ENCODE assay signal across 9 mouse cellular contexts in genomic region chr8:76902205-76903078, GRCm38 (mm10). TPM values are rescaled to one million over a fixed set of nuclear protein-coding genes. Genes with fewer than 3 reads are reported as not detected.
DNase-seq lines count a peak whose midpoint lies in the region; ATAC-seq and TF ChIP-seq lines count a peak whose summit lies in the region.
"Had no signal": no experiment of that assay in that cellular context is flagged by ENCODE, and none has a peak within 500 bp of the region (broad histone marks: within the 10 kb centered on the region; RNA-seq: fewer than 3 reads in every experiment).

No protein-coding gene starts in this region.

- H3K4me2 ChIP-seq in forebrain, embryonic 15.5 days (replicated peaks): peak overlapping the region; percentile 97
- H3K4me2 ChIP-seq in liver, embryonic 13.5 days: peak overlapping the region; percentile 75

- peak overlapping the region; percentile 39 for H3K9ac ChIP-seq in ES-Bruce4 (ENCODE audit: low read depth, poor library complexity, severe bottlenecking)
- no peak overlapping the region for H3K9ac ChIP-seq in forebrain, embryonic 15.5 days (replicated peaks)
- H3K9ac ChIP-seq in liver, embryonic 13.5 days: peak overlapping the region; percentile 53

- peaks cover 27% of the 10 kb centered on the region for H3K27me3 ChIP-seq in ES-Bruce4 (ENCODE audit: control insufficient read depth, insufficient read depth, low read length, poor library complexity, severe bottlenecking)
- peaks cover 35% of the 10 kb centered on the region; the same call in 1 of the 2 replicates for H3K27me3 ChIP-seq in forebrain, embryonic 15.5 days
- peaks cover 54% of the 10 kb centered on the region for H3K27me3 ChIP-seq in liver, embryonic 13.5 days
- H3K27me3 ChIP-seq: Patski had no signal

- peak; percentile 66 for ATAC-seq in forebrain, embryonic 15.5 days (replicated peaks)
- peak; percentile 83 for ATAC-seq in liver, embryonic 13.5 days (ENCODE audit: low read depth)

- no peak for TF ChIP-seq EP300 in ES-Bruce4 (IDR thresholded peaks at IDR 0.05; ENCODE audit: insufficient read depth, low read depth, low read length)

- H3K4me3 ChIP-seq in ES-Bruce4 (ENCODE audit: low read depth, low read length): peak overlapping the region; percentile 77
- peak overlapping the region; percentile 77 for H3K4me3 ChIP-seq in forebrain, embryonic 15.5 days
- peak overlapping the region; percentile 64 for H3K4me3 ChIP-seq in liver, embryonic 13.5 days (replicated peaks)

- no peaks in the 10 kb centered on the region for H3K4me1 ChIP-seq in ES-Bruce4 (ENCODE audit: control insufficient read depth, insufficient read depth, low read length)
- H3K4me1 ChIP-seq in forebrain, embryonic 15.5 days: peaks cover 33% of the 10 kb centered on the region
- peaks cover 16% of the 10 kb centered on the region for H3K4me1 ChIP-seq in liver, embryonic 13.5 days (replicated peaks)

- no peak for TF ChIP-seq CTCF in ES-Bruce4 (IDR thresholded peaks at IDR 0.05; ENCODE audit: low read depth, low read length)

- H3K36me3 ChIP-seq in ES-Bruce4 (ENCODE audit: control insufficient read depth, insufficient read depth, low read length, poor library complexity, severe bottlenecking): no peaks in the 10 kb centered on the region
- no peaks in the 10 kb centered on the region for H3K36me3 ChIP-seq in forebrain, embryonic 15.5 days
- H3K36me3 ChIP-seq in liver, embryonic 13.5 days: no peaks in the 10 kb centered on the region

- under 1% methylated on average over 34 of the region's 35 CpGs for WGBS in forebrain, embryonic 15.5 days
- 1% methylated on average over 31 of the region's 35 CpGs for WGBS in liver, embryonic 13.5 days (ENCODE audit: insufficient replicate concordance)

- DNase-seq in heart, adult 8-10 months (ENCODE audit: low spot score): peak; percentile 24
- no peak for DNase-seq in heart, postnatal 36 days
- DNase-seq in liver, embryonic 13.5 days: no peak
- no peak for DNase-seq in spleen, adult 18-20 months
- no peak for DNase-seq in layer of hippocampus, postnatal 14 days (ENCODE audit: low spot score in 2 of 2)
- DNase-seq in right cerebral cortex, adult 2 months (ENCODE audit: low spot score in 2 of 2): no peak

- no peaks in the 10 kb centered on the region for H3K9me3 ChIP-seq in ES-Bruce4 (replicated peaks; ENCODE audit: control insufficient read depth, insufficient read depth, low read length, poor library complexity, severe bottlenecking)
- H3K9me3 ChIP-seq in forebrain, embryonic 15.5 days: no peaks in the 10 kb centered on the region
- no peaks in the 10 kb centered on the region for H3K9me3 ChIP-seq in liver, embryonic 13.5 days (replicated peaks)

- TF ChIP-seq POLR2A in ES-Bruce4 (IDR thresholded peaks at IDR 0.05; ENCODE audit: insufficient read depth, low read length): no peak

- intact Hi-C loops in heart, postnatal 36 days (cut with DNase I): loop anchor here (5.0 kb wide), 3 partner anchors 145 to 410 kb away; no protein-coding TSS in a partner anchor

- no peak overlapping the region for H3K27ac ChIP-seq in ES-Bruce4 (ENCODE audit: insufficient read depth, low read length)
- H3K27ac ChIP-seq in forebrain, embryonic 15.5 days (replicated peaks): no peak overlapping the region
- H3K27ac ChIP-seq in liver, embryonic 13.5 days: no peak overlapping the region

RNA-seq across cellular contexts. Expression of gene Nr3c2, which starts 3.2 kb away (rescaled TPM):
- 10 to 100 TPM; 20.8 to 37.4 (median 29.7) TPM for total RNA-seq in heart, adult 8-10 months (2022)
- 10 to 100 TPM; 16.1 to 35.4 TPM for total RNA-seq in heart, postnatal 36 days (2021)
- 1.1 and 1.2 TPM in 2 replicates for polyA plus RNA-seq in ES-Bruce4 (2011; ENCODE audit: insufficient read depth, insufficient read length, low read depth, missing spikeins)
- polyA plus RNA-seq in forebrain, embryonic 15.5 days (2015; fragmentation: Nextera tagmentation; extraction: Ambion mirVana): 2.4 and 3.5 TPM in 2 replicates
- 0.92 and 1.1 TPM in 2 replicates for polyA plus RNA-seq in liver, embryonic 13.5 days (2015; fragmentation: Nextera tagmentation; extraction: Ambion mirVana)
- total RNA-seq in layer of hippocampus, postnatal 14 days (2021): 100 to 1,000 TPM; 129 to 136 TPM
